Mouse (Mus musculus): Measurements from ENCODE around the gene Metap1d. TPM values are rescaled to one million over a fixed set of nuclear protein-coding genes. Genes with fewer than 3 reads are reported as not detected.

Gene Metap1d
- 38.1 and 46.4 TPM in 2 replicates for polyA plus RNA-seq (2015; fragmentation: Nextera tagmentation; extraction: Ambion mirVana)

DNA sequence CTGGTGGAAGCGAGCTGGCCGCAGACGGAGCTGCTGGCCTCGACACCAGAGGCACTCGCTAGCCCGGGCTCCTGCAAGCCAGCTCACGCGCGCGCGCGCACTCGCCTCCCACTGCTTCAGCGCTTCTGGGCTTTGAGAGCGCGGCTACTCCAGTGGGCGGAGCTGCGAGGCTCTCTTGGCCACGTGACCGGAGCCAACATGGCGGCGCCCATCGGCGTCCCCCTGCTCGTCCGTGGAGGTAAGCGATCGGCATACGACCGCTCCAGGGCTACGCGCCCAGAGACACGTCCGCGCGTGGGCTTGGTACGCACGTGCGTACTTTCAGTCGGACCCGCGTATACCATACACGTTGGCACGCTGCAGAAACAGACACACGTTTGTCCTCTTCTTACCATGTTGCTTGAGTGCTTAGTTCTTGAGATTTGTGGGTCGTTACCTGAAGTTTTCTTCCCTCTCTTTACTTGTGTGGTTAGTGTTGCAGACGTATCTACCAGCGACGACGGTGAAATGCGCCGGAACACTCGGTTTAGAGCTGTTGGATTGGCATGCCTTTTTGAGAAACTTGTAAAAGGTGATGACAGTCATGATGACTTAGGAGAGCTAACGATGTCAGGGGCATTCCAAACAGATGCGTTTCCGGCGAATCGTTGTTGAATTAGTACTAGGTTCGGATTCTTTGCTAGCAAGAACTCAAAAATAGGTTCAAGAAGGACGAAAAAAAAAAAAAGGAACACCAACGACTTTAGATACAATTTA is at the start of gene Metap1d:
TSS of gene Metap1d (plus strand) at position 116 of the 756 bp plus-strand sequence.
- no peaks in the 10 kb centered on the region for H3K36me3 ChIP-seq (ENCODE audit: poor library complexity, severe bottlenecking)
- H3K27me3 ChIP-seq, result 0 out of 2 replicates have a peak, but pooled peaks cover 2% of the 10 kb centered on the region
- ATAC-seq, result peak; percentile 97
- under 1% methylated on average over 61 of the region's 61 CpGs for WGBS
- no peaks in the 10 kb centered on the region for H3K9me3 ChIP-seq (replicated peaks)
- H3K27ac ChIP-seq, result peak within 1 kb of the TSS; percentile 65; the same call in 1 of the 2 replicates
- H3K4me1 ChIP-seq, result peaks cover 17% of the 10 kb centered on the region
- peak within 1 kb of the TSS; percentile 86 for H3K4me2 ChIP-seq
- peak within 1 kb of the TSS; percentile 62 for H3K4me3 ChIP-seq
- H3K9ac ChIP-seq, result peak within 1 kb of the TSS; percentile 65

DNA sequence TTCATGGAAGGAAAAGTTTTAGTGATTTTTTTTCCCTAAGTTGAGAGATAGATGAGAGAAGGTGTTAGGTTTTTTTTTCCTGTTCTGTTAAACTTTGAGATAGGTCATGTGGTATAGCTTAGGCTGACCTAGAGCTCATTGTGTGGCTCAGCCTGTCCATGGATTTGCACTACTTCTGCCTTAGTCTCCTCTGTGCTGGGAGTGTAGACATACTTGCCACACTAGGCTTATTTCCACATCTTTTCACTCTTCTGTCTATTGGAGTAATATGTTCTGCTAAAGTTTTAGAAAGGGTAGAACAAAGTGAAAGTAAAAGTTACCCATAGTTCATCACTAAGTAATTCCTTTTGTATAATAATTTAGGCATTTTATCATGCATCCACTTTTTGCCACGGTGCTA is 47.5 kb upstream of the Metap1d start:
- no peak for ATAC-seq
- Histone ChIP-seq H3K27me3 (no peaks in the 10 kb centered on the region), H3K36me3 (ENCODE audit: poor library complexity, severe bottlenecking) (peaks cover 45% of the 10 kb centered on the region), H3K9me3 (replicated peaks) (no peaks in the 10 kb centered on the region), H3K4me1 (no peaks in the 10 kb centered on the region), H3K4me3 (no peak overlapping the region), H3K27ac (no peak overlapping the region), H3K9ac (no peak overlapping the region), H3K4me2 (no peak overlapping the region)
- 92% methylated on average over 1 of the region's 1 CpGs for WGBS

DNA sequence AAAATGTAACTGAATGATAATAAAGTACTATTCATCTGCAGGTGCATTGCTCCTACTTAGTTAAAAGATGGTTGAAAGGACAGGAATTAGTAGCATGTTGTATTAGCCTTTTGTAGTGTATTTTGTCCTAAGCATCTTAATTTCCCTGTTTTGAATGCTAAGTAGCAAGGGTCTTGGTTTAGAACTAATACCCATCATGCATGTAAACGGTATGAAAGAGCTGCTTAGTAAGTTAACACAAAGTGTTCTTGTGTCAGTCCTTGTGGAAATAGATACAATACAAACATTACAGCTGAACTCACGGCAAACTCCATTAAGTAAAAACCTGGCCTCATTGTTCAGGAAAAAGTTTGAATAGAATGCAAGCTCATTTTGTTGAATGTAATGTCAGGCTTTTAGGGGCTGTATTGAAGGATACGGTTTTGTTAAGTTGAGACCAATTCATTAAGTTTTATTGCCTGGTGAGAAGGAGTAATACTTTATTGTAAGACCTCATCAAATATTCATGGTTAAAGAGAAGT is 34.3 kb upstream of the Metap1d start:
- Histone ChIP-seq H3K27ac (no peak overlapping the region), H3K4me2 (no peak overlapping the region), H3K27me3 (no peaks in the 10 kb centered on the region), H3K4me3 (no peak overlapping the region), H3K36me3 (ENCODE audit: poor library complexity, severe bottlenecking) (peaks cover 12% of the 10 kb centered on the region), H3K9ac (no peak overlapping the region), H3K9me3 (replicated peaks) (no peaks in the 10 kb centered on the region), H3K4me1 (peaks cover 27% of the 10 kb centered on the region)
- WGBS, result 6% methylated on average over 3 of the region's 3 CpGs
- ATAC-seq, result peak; percentile 58; the same call in 1 of the 2 replicates

DNA sequence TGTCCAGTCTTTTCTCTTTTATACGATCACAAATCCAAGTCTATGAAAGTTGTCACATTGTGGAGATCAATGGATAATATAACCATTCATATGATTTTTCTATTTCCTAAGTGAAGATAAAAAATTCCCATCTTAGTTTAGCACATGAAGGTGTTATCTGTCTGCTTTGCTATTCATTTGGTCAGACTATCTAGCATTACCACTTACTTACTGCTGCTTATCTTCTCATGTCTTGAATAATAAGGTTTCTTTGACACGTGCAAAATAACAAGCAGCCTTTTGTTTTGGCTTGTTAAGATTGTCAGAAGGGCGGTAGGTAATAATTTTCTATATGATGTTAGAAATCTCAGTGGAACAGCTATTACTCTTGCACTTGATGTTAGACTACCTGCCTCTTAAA is 33.7 kb upstream of the Metap1d start:
- ATAC-seq, result no peak
- H3K4me2 ChIP-seq, result no peak overlapping the region
- peaks cover 29% of the 10 kb centered on the region for H3K4me1 ChIP-seq
- no peaks in the 10 kb centered on the region for H3K27me3 ChIP-seq
- no peaks in the 10 kb centered on the region for H3K9me3 ChIP-seq (replicated peaks)
- H3K27ac ChIP-seq, result peak overlapping the region; percentile 60; the same call in 1 of the 2 replicates
- peaks cover 8% of the 10 kb centered on the region for H3K36me3 ChIP-seq (ENCODE audit: poor library complexity, severe bottlenecking)
- H3K9ac ChIP-seq, result no peak overlapping the region
- 19% methylated on average over 3 of the region's 3 CpGs for WGBS
- H3K4me3 ChIP-seq, result no peak overlapping the region

DNA sequence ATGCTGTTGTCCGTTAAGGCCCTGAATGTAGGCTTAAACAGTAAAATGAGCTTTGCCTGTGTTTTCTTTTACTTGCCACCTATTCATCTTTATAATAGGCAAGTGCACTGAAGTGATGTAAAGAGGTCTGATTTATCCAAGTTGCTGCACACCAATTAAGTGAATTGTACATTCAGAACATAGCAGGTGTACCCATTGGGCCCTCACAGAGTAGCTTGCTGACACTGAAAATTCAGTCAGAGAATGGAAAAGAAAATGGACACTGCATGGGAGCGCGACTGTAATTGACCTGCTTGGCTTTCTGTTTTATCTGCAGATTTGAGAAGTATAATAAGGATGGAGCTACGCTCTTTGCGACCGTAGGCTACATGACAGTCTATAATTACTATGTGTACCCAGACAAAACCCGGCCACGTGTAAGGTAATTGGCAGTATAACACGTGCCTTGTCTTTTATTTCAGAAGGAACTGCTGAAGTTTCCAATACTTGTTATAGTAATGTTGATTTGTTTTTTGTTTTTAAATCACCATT is 32.1 kb upstream of the Metap1d start:
- Histone ChIP-seq H3K27ac (peak overlapping the region; percentile 60; the same call in 1 of the 2 replicates), H3K4me3 (no peak overlapping the region), H3K4me1 (peaks cover 33% of the 10 kb centered on the region), H3K27me3 (no peaks in the 10 kb centered on the region), H3K9me3 (replicated peaks) (no peaks in the 10 kb centered on the region), H3K9ac (no peak overlapping the region), H3K36me3 (ENCODE audit: poor library complexity, severe bottlenecking) (peaks cover 8% of the 10 kb centered on the region), H3K4me2 (no peak overlapping the region)
- peak; percentile 93 for ATAC-seq
- WGBS, result 17% methylated on average over 9 of the region's 9 CpGs

DNA sequence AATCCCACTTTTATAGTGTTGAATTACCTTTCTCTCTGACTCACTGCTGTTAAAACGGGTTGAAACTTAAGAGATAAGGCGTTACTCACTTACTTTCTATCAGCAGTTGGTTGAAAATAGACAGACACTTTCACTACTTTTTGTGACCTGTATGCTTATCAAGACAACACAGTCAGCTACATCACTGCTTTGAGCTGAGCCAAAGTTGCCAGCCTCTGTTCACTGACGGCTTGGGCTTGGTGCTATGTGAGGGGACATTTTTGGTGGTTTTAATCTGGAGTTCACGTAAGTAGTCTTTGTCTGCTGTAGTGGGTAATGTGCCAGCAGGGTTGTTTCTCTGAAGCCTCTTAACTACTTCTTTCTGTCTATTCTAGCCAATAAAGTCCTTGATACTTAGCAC is 28.5 kb upstream of the Metap1d start:
- Histone ChIP-seq H3K9me3 (replicated peaks) (no peaks in the 10 kb centered on the region), H3K27ac (peak overlapping the region; percentile 53; the same call in 1 of the 2 replicates), H3K4me1 (peaks cover 20% of the 10 kb centered on the region), H3K27me3 (no peaks in the 10 kb centered on the region), H3K4me2 (no peak overlapping the region), H3K9ac (no peak overlapping the region), H3K4me3 (no peak overlapping the region), H3K36me3 (ENCODE audit: poor library complexity, severe bottlenecking) (peaks cover 19% of the 10 kb centered on the region)
- WGBS, result 56% methylated on average over 4 of the region's 4 CpGs
- ATAC-seq, result no peak

DNA sequence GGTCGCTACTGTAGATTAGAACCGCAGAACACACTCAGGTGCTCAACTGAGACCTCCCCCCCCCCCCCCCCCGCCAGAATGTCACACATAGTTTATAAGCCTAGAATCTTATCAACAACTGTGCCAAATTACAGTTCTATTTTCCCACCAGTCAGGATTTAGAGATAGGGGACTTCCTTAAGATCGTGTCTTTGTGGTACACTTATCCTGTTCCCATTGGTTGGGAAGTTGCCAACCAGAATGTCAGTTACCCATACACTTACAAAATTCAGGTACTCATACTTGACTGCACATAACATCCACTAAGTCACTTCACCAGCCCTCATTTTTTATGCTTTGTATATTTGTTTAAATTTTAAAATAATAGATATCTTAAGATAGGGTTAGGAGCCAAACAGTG is 17.6 kb upstream of the Metap1d start:
- Histone ChIP-seq H3K4me3 (no peak overlapping the region), H3K27ac (no peak overlapping the region), H3K36me3 (ENCODE audit: poor library complexity, severe bottlenecking) (peaks cover 55% of the 10 kb centered on the region), H3K4me1 (no peaks in the 10 kb centered on the region), H3K9me3 (replicated peaks) (no peaks in the 10 kb centered on the region), H3K9ac (no peak overlapping the region), H3K4me2 (no peak overlapping the region), H3K27me3 (no peaks in the 10 kb centered on the region)
- ATAC-seq, result no peak
- 90% methylated on average over 4 of the region's 4 CpGs for whole genome bisulfite sequencing

DNA sequence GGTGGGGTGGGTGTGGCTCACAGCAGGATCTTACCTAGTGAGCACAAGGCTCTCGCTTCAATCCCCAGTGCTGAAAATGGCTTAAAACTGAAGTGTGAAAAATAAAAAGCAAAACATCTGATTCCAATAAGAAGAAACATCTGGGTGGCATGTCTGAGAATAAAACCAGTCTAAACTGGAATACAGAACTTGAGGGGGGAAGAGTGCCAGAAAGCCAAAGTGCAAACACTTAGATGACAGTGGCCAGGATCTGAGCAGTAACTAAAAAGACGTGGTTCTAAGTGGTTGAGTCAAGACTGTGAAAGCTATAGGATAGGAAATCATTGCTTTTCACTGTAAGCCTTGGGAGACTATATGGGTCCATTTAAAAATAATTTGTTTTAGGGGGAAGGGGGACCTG is 9.7 kb upstream of the Metap1d start:
- H3K27ac ChIP-seq, result no peak overlapping the region
- WGBS, result 50% methylated on average over 2 of the region's 2 CpGs
- peaks cover 27% of the 10 kb centered on the region for H3K36me3 ChIP-seq (ENCODE audit: poor library complexity, severe bottlenecking)

DNA sequence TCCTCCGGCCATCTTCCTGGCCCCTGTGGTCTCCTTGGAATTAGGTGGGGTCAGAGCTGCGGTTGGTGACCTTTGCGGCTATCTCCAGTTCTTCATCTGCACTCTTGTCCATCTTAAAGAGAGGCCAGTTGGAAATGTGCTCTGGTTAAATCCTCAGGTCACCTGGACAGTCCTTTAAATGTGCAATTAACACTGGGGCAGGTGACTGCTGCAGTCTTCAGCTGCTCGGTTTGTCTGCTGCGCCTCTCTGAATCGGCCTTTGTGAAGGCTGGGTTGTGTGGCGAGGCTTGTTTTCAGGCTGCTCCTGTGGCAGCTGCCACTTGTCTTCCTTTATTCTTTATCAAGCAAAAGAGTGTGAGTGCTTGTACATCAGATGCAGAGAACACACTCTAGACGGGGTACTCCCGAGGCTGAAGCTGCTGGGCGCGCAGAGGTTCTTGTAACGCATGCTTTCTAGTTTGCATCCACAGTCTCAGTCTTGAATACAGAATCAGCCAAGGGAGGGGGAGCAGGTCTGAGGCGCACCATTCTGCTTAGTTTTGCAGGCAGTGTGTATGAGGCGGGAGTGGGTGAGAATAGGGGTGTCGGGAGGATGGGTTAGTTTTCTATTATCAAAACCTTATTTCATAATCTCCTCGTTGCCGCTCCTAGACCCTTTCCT is 7.4 kb upstream of the Metap1d start:
- Histone ChIP-seq H3K9me3 (replicated peaks) (no peaks in the 10 kb centered on the region), H3K4me1 (peaks cover 10% of the 10 kb centered on the region), H3K36me3 (ENCODE audit: poor library complexity, severe bottlenecking) (peaks cover 12% of the 10 kb centered on the region), H3K9ac (peak overlapping the region; percentile 53), H3K27ac (peak overlapping the region; percentile 75), H3K4me2 (peak overlapping the region; percentile 46), H3K4me3 (peak overlapping the region; percentile 9; the same call in 1 of the 2 replicates), H3K27me3 (no peaks in the 10 kb centered on the region)
- ATAC-seq, result peak; percentile 80
- WGBS, result 20% methylated on average over 17 of the region's 17 CpGs

More for the DNA sequence above, 9.7 kb upstream of the Metap1d start:
- H3K27me3 ChIP-seq, result no peaks in the 10 kb centered on the region
- no peak for ATAC-seq
- no peak overlapping the region for H3K4me2 ChIP-seq
- H3K4me1 ChIP-seq, result peaks cover 10% of the 10 kb centered on the region
- H3K9me3 ChIP-seq (replicated peaks), result no peaks in the 10 kb centered on the region
- no peak overlapping the region for H3K4me3 ChIP-seq
- H3K9ac ChIP-seq, result no peak overlapping the region

DNA sequence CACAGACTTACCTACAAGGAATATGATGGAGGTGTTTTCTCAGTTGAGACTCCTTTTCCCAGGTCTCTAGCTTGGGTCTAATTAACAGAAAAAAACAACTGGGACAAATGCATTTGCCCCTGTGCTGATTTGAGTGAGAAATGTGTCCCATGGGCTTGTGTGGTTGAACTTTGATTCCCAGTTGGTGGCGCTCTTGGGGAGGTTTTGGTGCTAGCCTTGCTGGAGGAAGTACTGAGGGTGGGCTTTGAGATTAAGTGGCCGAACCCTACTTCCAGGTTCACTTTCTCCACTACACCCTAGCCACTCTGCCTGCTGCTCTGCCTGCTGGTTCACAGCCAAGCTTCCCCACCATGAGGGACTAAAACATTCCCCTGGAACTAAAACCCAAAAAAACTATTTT is 3.5 kb upstream of the Metap1d start:
- ATAC-seq, result no peak
- no peaks in the 10 kb centered on the region for H3K36me3 ChIP-seq (ENCODE audit: poor library complexity, severe bottlenecking)
- no peaks in the 10 kb centered on the region for H3K9me3 ChIP-seq (replicated peaks)
- 0 out of 2 replicates have a peak, but pooled peaks cover 2% of the 10 kb centered on the region for H3K27me3 ChIP-seq
- no peak overlapping the region for H3K27ac ChIP-seq
- no peak overlapping the region for H3K4me3 ChIP-seq
- WGBS, result 11% methylated on average over 2 of the region's 2 CpGs
- H3K9ac ChIP-seq, result no peak overlapping the region
- no peak overlapping the region for H3K4me2 ChIP-seq
- peaks cover 23% of the 10 kb centered on the region for H3K4me1 ChIP-seq

DNA sequence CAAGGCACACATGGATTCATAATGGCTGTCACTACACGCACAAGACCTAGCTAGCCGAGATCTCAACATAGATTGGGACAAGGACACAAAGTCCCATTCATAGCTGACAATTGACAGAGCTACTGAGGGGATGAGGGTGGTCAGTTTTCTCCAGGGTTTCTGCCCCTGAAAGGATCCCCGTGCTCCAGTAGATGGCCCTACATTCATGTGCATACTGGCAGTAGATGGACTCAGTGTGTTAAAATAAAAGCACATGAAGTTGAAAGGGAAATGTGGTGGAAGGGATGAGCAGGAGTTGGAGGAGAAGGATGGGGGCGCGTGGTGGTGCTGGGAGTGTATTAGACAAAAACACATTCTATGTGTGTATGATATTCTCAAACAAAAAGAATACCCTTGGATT is 1.3 kb upstream of the Metap1d start:
- Histone ChIP-seq H3K27me3 (0 out of 2 replicates have a peak, but pooled peaks cover 2% of the 10 kb centered on the region), H3K9me3 (replicated peaks) (no peaks in the 10 kb centered on the region), H3K4me1 (peaks cover 13% of the 10 kb centered on the region), H3K4me3 (no peak overlapping the region), H3K36me3 (ENCODE audit: poor library complexity, severe bottlenecking) (no peaks in the 10 kb centered on the region), H3K4me2 (no peak overlapping the region), H3K27ac (no peak overlapping the region), H3K9ac (no peak overlapping the region)
- ATAC-seq, result no peak
- 60% methylated on average over 5 of the region's 5 CpGs for WGBS

DNA sequence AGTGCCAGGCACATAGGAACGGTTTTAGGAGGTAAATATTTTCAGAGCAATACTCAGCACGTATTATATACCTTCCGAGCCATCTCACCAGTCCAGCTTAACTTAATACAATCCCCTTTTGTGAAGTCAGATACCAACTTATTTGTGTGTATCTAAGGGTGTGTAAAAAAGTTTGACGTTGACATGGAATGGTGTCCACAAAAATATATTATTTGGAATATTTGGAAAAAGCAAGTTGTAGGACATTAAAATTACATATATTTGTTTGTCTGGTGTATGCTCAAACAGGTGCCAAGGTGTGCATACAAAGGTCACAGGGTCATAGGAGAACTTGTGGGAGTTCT is 813 bp downstream of the Metap1d start:
- no peaks in the 10 kb centered on the region for H3K36me3 ChIP-seq (ENCODE audit: poor library complexity, severe bottlenecking)
- ATAC-seq, result no peak
- H3K4me2 ChIP-seq, result peak overlapping the region; percentile 86
- H3K27me3 ChIP-seq, result 0 out of 2 replicates have a peak, but pooled peaks cover 2% of the 10 kb centered on the region
- peaks cover 17% of the 10 kb centered on the region for H3K4me1 ChIP-seq
- H3K9ac ChIP-seq, result peak overlapping the region; percentile 65; the same call in 1 of the 2 replicates
- 46% methylated on average over 4 of the region's 4 CpGs for WGBS
- H3K4me3 ChIP-seq, result peak overlapping the region; percentile 62
- no peak overlapping the region for H3K27ac ChIP-seq
- H3K9me3 ChIP-seq (replicated peaks), result no peaks in the 10 kb centered on the region
